Mouse (Mus musculus): ENCODE data around the gene Zfp423. TPM values are rescaled to one million over a fixed set of nuclear protein-coding genes. Genes with fewer than 3 reads are reported as not detected.

Zfp423 gene
- polyA plus RNA-seq, 1 experiment from 2014 or later, result 63.0 TPM

GRCm38 (mm10) chr8:87716726-87717248, 242.6 kb downstream of the Zfp423 start:
- WGBS, result 6% methylated on average over 9 of the region's 9 CpGs
- peaks cover 84% of the 10 kb centered on the region for H3K4me1 ChIP-seq (ENCODE audit: control insufficient read depth, insufficient read depth, low read length)
- peak overlapping the region; percentile 48 for H3K4me2 ChIP-seq (ENCODE audit: low read length)
- DNase-seq, result peak; percentile 29
- H3K27ac ChIP-seq (replicated peaks; ENCODE audit: low read depth, low read length), result peak overlapping the region; percentile 92
- peak overlapping the region; percentile 21; the same call in 1 of the 2 replicates for H3K9ac ChIP-seq (replicated peaks; ENCODE audit: low read length)
- no peak; the same call in 1 of the 2 replicates for ATAC-seq (ENCODE audit: low FRiP score, low TSS enrichment)
- no peaks in the 10 kb centered on the region for H3K27me3 ChIP-seq (ENCODE audit: control insufficient read depth, insufficient read depth, low read length)
- H3K9me3 ChIP-seq (ENCODE audit: control insufficient read depth, low read length), result no peaks in the 10 kb centered on the region
- 0 out of 2 replicates have a peak overlapping the region, but pooled peaks have one; percentile 1 for H3K4me3 ChIP-seq (replicated peaks; ENCODE audit: low read depth, low read length)
- no peaks in the 10 kb centered on the region for H3K36me3 ChIP-seq (ENCODE audit: control insufficient read depth, insufficient read depth, low read length)

DNA sequence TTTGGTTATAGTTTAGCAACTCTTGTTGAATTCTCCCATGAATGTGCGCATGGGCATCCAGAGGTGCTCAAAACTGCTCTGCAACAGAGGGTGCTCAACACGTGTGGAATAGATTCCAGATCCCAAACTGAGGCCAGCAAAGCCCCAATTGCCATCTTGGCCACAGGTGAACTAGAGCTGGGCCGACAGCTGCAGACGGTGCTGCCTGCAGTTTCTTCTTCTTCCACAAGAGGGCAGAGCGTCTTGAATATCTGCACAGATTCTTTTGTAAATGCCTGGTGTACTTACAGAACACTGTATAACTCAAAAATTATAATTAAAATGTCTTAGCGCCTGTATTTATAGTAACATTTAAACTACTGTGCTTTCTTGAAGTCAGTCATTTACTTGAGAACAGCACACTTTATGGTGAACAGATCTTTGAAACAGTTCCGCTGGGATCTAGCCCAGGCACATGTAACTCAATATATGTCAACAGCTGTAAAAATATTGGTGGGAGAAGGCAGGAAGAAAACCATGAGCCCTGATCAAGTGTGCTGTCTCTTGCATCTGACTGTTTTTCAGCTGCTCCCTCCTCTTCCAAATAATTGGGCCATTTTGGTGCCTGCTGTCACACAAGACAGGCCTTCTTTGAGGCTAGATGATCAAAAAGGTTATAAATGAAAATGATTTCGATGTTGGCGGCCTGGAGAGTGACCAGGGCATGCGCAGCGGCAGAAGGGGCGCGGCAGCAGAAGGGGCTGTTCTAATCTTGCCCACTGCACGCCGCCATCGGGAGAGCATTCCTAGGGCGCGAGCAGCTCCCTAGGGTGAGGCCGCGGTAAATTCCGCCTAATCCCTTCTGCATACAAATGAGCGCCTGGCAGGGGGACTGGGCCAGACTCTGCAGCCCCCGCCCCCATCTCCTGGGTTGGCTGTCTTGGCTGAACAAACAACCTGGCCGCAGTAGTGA, 243.4 kb downstream of the Zfp423 start:
- Histone ChIP-seq H3K27me3 (ENCODE audit: control insufficient read depth, insufficient read depth, low read length) (no peaks in the 10 kb centered on the region), H3K9ac (replicated peaks; ENCODE audit: low read length) (peak overlapping the region; percentile 21; the same call in 1 of the 2 replicates), H3K36me3 (ENCODE audit: control insufficient read depth, insufficient read depth, low read length) (no peaks in the 10 kb centered on the region), H3K9me3 (ENCODE audit: control insufficient read depth, low read length) (no peaks in the 10 kb centered on the region), H3K27ac (replicated peaks; ENCODE audit: low read depth, low read length) (peak overlapping the region; percentile 92), H3K4me3 (replicated peaks; ENCODE audit: low read depth, low read length) (0 out of 2 replicates have a peak overlapping the region, but pooled peaks have one; percentile 1), H3K4me2 (ENCODE audit: low read length) (peak overlapping the region; percentile 48), H3K4me1 (ENCODE audit: control insufficient read depth, insufficient read depth, low read length) (peaks cover 83% of the 10 kb centered on the region)
- ATAC-seq (ENCODE audit: low FRiP score, low TSS enrichment) (peak; percentile 84), DNase-seq (peak; percentile 93)
- WGBS, result 8% methylated on average over 24 of the region's 24 CpGs

DNA sequence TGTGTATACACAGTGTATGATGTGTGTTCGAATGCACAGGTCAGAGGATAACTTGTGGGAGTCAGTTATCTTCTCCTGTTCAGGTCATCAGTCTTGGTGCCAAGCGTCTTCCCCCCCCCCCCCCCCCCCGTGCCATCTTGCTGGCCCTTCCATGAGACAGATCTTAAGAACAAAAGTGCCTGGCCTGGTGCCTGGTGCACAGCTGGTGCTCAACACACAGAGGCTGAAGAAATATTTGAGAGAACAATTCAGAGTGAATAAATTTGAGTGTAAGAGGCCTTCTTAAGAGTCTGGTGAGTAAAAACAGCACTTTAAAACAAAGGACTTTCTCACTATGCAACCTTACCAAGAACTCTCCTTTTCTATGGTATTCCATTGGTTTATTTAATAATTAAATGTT, 245.4 kb downstream of the Zfp423 start:
- peaks cover 65% of the 10 kb centered on the region for H3K4me1 ChIP-seq (ENCODE audit: control insufficient read depth, insufficient read depth, low read length)

DNA sequence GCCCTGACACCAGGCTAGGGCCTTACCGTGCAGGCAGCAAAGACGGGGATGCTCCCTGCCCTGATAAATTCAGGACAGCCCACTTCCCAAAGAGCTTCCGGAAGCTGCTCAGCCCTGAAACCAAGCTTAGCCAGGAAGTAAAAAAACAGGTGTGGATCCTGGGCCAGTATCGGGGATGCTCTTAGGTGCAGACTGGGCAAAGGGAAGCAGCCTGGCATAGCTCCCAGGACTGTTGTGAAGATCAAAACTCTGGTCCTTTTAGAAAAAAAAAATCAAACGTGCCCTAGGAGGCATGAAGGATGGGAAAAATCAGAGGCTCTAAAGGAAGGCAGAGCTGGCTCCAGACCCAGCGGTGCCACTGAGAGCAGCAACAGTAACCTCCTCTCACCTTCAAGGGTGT, 247.4 kb downstream of the Zfp423 start:
- 48% methylated on average over 6 of the region's 6 CpGs for WGBS
- DNase-seq, result no peak
- Histone ChIP-seq H3K4me3 (replicated peaks; ENCODE audit: low read depth, low read length) (no peak overlapping the region), H3K4me1 (ENCODE audit: control insufficient read depth, insufficient read depth, low read length) (peaks cover 65% of the 10 kb centered on the region), H3K36me3 (ENCODE audit: control insufficient read depth, insufficient read depth, low read length) (no peaks in the 10 kb centered on the region), H3K4me2 (ENCODE audit: low read length) (no peak overlapping the region), H3K27ac (replicated peaks; ENCODE audit: low read depth, low read length) (peak overlapping the region; percentile 68; the same call in 1 of the 2 replicates), H3K27me3 (ENCODE audit: control insufficient read depth, insufficient read depth, low read length) (no peaks in the 10 kb centered on the region), H3K9ac (replicated peaks; ENCODE audit: low read length) (no peak overlapping the region), H3K9me3 (ENCODE audit: control insufficient read depth, low read length) (no peaks in the 10 kb centered on the region)
- ATAC-seq (ENCODE audit: low FRiP score, low TSS enrichment), result no peak

More for the DNA sequence above, 245.4 kb downstream of the Zfp423 start:
- no peak overlapping the region for H3K9ac ChIP-seq (replicated peaks; ENCODE audit: low read length)
- H3K27me3 ChIP-seq (ENCODE audit: control insufficient read depth, insufficient read depth, low read length), result no peaks in the 10 kb centered on the region
- 54% methylated on average over 3 of the region's 3 CpGs for WGBS
- no peaks in the 10 kb centered on the region for H3K36me3 ChIP-seq (ENCODE audit: control insufficient read depth, insufficient read depth, low read length)
- DNase-seq (peak; percentile 44), ATAC-seq (ENCODE audit: low FRiP score, low TSS enrichment) (no peak)
- H3K27ac ChIP-seq (replicated peaks; ENCODE audit: low read depth, low read length), result no peak overlapping the region
- no peaks in the 10 kb centered on the region for H3K9me3 ChIP-seq (ENCODE audit: control insufficient read depth, low read length)
- no peak overlapping the region for H3K4me3 ChIP-seq (replicated peaks; ENCODE audit: low read depth, low read length)
- no peak overlapping the region for H3K4me2 ChIP-seq (ENCODE audit: low read length)

DNA sequence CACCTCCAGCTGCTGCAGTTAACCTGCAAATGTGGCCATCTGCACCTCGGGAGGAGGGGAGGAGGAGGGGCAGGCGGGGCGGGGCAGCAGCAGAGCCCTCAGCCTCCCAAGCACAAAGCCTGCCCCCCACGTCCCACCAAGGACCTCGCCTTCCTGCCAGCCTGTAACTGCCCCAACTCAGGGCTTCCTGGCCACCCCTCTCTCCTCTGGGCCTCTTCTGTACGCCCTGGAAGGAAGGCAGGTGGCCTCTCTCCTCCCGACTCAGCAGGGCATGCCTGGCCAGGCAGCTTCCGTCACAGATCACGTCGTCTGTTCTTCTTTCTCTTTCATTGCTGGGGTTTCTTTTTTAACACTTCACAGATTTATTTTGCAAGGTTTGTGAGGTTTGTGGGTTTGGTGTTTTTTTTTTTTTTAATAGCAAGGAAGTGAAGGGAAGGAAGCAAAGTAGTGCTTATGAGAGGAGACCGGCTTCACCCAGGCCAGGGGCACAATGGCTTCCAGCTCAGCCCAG, 251.2 kb downstream of the Zfp423 start:
- Histone ChIP-seq H3K4me3 (replicated peaks; ENCODE audit: low read depth, low read length) (no peak overlapping the region), H3K4me1 (ENCODE audit: control insufficient read depth, insufficient read depth, low read length) (peaks cover 57% of the 10 kb centered on the region), H3K9me3 (ENCODE audit: control insufficient read depth, low read length) (no peaks in the 10 kb centered on the region), H3K9ac (replicated peaks; ENCODE audit: low read length) (0 out of 2 replicates have a peak overlapping the region, but pooled peaks have one; percentile 26), H3K36me3 (ENCODE audit: control insufficient read depth, insufficient read depth, low read length) (no peaks in the 10 kb centered on the region), H3K4me2 (ENCODE audit: low read length) (peak overlapping the region; percentile 28; the same call in 1 of the 2 replicates), H3K27ac (replicated peaks; ENCODE audit: low read depth, low read length) (peak overlapping the region; percentile 88), H3K27me3 (ENCODE audit: control insufficient read depth, insufficient read depth, low read length) (no peaks in the 10 kb centered on the region)
- 13% methylated on average over 11 of the region's 11 CpGs for WGBS
- DNase-seq (peak; percentile 64), ATAC-seq (ENCODE audit: low FRiP score, low TSS enrichment) (no peak)

GRCm38 (mm10) chr8:87707176-87707575, 252.2 kb downstream of the Zfp423 start:
- Histone ChIP-seq H3K27me3 (ENCODE audit: control insufficient read depth, insufficient read depth, low read length) (no peaks in the 10 kb centered on the region), H3K9me3 (ENCODE audit: control insufficient read depth, low read length) (no peaks in the 10 kb centered on the region), H3K36me3 (ENCODE audit: control insufficient read depth, insufficient read depth, low read length) (no peaks in the 10 kb centered on the region), H3K4me3 (replicated peaks; ENCODE audit: low read depth, low read length) (no peak overlapping the region), H3K4me2 (ENCODE audit: low read length) (peak overlapping the region; percentile 28), H3K4me1 (ENCODE audit: control insufficient read depth, insufficient read depth, low read length) (peaks cover 58% of the 10 kb centered on the region), H3K9ac (replicated peaks; ENCODE audit: low read length) (peak overlapping the region; percentile 26; the same call in 1 of the 2 replicates), H3K27ac (replicated peaks; ENCODE audit: low read depth, low read length) (peak overlapping the region; percentile 88)
- 42% methylated on average over 17 of the region's 17 CpGs for WGBS
- DNase-seq, result peak; percentile 72
- no peak for ATAC-seq (ENCODE audit: low FRiP score, low TSS enrichment)

- ATAC-seq (ENCODE audit: low FRiP score, low TSS enrichment), result no peak
- no peak for DNase-seq
- Histone ChIP-seq H3K9me3 (ENCODE audit: control insufficient read depth, low read length) (no peaks in the 10 kb centered on the region), H3K4me3 (replicated peaks; ENCODE audit: low read depth, low read length) (no peak overlapping the region), H3K27me3 (ENCODE audit: control insufficient read depth, insufficient read depth, low read length) (no peaks in the 10 kb centered on the region), H3K4me2 (ENCODE audit: low read length) (no peak overlapping the region), H3K9ac (replicated peaks; ENCODE audit: low read length) (no peak overlapping the region), H3K27ac (replicated peaks; ENCODE audit: low read depth, low read length) (no peak overlapping the region), H3K4me1 (ENCODE audit: control insufficient read depth, insufficient read depth, low read length) (peaks cover 62% of the 10 kb centered on the region), H3K36me3 (ENCODE audit: control insufficient read depth, insufficient read depth, low read length) (no peaks in the 10 kb centered on the region)
- WGBS, result 93% methylated on average over 3 of the region's 3 CpGs
These were observed 254.6 kb downstream of the Zfp423 start for GRCm38 (mm10) chr8:87704756-87705155.

- Histone ChIP-seq H3K9me3 (ENCODE audit: control insufficient read depth, low read length) (no peaks in the 10 kb centered on the region), H3K27me3 (ENCODE audit: control insufficient read depth, insufficient read depth, low read length) (no peaks in the 10 kb centered on the region), H3K27ac (replicated peaks; ENCODE audit: low read depth, low read length) (peak overlapping the region; percentile 91), H3K4me2 (ENCODE audit: low read length) (peak overlapping the region; percentile 21; the same call in 1 of the 2 replicates), H3K4me1 (ENCODE audit: control insufficient read depth, insufficient read depth, low read length) (peaks cover 51% of the 10 kb centered on the region), H3K4me3 (replicated peaks; ENCODE audit: low read depth, low read length) (no peak overlapping the region), H3K9ac (replicated peaks; ENCODE audit: low read length) (peak overlapping the region; percentile 27; the same call in 1 of the 2 replicates), H3K36me3 (ENCODE audit: control insufficient read depth, insufficient read depth, low read length) (no peaks in the 10 kb centered on the region)
- 9% methylated on average over 10 of the region's 10 CpGs for WGBS
- peak; percentile 83 for DNase-seq
- peak; percentile 70 for ATAC-seq (ENCODE audit: low FRiP score, low TSS enrichment)
These were observed 256.5 kb downstream of the Zfp423 start for GRCm38 (mm10) chr8:87702790-87703311.

Measured in midbrain, embryonic 14.5 days (tissue).